Mouse (Mus musculus): ENCODE results near the gene Ap3s2.

Ap3s2 gene

GRCm38 (mm10) chr7:79890436-79891221 is 29.8 kb downstream of the Ap3s2 start:
- no peak for DNase-seq (ENCODE audit: low read depth in 2 of 2, low spot score in 2 of 2)

GRCm38 (mm10) chr7:79888603-79889002 is 31.8 kb downstream of the Ap3s2 start:
- DNase-seq (ENCODE audit: low read depth in 2 of 2, low spot score in 2 of 2), result no peak

DNA sequence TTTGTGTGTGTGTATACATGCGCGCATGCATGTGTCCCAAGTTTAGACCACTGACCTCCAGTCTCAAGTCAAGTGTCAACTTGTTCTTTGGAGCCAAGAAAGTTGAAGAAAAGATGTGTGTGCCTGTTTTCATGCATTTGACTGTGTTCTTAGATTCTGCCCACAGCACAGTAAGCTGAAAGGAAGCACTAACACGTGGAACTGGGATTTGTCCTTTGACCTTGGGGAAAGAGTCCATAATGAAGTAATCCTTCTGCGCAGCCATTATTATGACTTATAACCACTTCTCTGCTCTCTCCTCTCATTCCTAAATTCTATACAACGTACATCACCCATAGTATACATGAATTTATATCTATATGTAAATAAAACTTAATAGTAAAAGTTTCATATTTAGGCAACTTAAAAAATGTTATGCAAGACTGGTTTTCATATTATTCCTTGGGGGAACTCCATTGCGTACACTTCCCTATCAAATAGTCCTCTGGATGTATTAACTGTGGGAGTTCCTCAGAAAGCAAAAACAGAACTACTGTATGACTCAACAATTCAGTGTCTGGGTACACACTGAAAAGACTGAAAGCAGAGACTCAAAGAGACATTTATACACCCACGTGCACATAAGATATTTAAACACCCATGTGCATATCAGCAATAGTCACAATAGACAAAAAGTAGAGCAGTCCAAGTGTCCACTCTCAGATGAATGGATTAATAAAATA is 36.7 kb downstream of the Ap3s2 start:
- no peak for DNase-seq (ENCODE audit: low read depth in 2 of 2, low spot score in 2 of 2)

DNA sequence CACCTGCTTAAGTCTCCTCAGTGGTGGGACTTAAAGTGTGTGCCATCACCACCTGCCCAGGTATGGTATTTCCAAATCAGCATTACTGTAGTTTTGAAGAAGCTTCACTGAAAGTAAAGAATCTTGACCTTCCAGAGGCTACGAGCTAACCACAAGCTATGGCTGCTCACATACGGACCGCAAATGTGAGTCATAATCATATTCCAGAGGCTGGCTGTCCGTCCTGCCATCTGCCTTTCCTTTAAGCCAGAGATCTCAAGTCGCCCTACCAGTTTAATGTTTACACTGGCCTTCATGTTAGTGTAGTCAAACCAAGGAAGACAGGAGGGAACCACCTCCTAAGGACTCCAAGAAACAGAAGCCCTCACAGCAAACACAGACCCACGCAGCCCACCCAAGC is 38.5 kb downstream of the Ap3s2 start:
- no peak for DNase-seq (ENCODE audit: low read depth in 2 of 2, low spot score in 2 of 2)

GRCm38 (mm10) chr7:79880998-79881397 is 39.5 kb downstream of the Ap3s2 start:
- DNase-seq (ENCODE audit: low read depth in 2 of 2, low spot score in 2 of 2), result no peak

DNA sequence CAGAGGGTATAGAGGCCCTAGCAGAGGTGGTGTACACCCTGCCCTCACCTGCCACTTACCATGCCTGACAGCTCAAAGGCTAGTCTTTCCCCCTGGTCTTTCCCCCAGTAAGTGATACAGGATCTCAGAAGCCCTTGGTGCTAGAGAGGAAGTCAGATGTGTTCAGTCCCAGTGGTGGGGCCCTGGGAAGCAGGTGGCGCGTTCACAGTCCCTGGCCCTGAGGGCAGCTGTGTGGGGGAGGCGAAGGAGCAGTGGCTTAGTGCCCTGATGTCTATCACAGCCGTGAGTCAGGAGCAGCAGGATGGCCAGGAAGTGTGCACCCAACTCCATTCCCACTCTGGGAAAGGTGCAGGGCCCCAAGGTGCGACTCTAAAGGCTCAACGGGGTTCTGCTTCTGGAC is 40.4 kb downstream of the Ap3s2 start:
- no peak for DNase-seq (ENCODE audit: low read depth in 2 of 2, low spot score in 2 of 2)

DNA sequence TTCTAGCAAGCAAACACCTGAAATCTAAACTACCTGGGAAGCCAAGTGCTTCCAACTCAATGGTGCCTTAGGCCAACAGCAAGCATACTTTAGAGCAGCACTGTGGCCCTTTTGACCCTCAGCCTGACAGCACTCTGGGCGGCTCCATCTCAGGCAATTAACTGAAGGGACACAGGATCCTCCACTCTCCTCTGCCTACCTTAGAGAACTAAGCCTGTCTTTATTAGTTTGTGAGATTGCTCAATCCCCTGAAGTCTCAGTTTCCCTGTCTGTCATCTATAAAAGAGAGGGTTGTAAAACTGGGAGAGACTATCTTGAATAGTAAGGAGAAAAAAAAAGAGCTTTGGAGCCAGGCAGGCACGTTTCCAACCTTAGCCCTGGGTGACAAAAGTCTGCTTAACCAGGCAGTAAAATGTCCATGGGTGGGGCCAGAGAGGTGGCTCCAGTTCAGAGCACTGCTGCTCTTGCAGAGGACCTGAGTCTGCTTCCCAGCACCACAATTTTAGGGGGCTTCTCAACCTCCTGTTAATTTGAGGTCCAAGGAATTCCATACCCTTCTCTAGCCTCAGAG is 41.9 kb downstream of the Ap3s2 start:
- no peak for DNase-seq (ENCODE audit: low read depth in 2 of 2, low spot score in 2 of 2)

DNA sequence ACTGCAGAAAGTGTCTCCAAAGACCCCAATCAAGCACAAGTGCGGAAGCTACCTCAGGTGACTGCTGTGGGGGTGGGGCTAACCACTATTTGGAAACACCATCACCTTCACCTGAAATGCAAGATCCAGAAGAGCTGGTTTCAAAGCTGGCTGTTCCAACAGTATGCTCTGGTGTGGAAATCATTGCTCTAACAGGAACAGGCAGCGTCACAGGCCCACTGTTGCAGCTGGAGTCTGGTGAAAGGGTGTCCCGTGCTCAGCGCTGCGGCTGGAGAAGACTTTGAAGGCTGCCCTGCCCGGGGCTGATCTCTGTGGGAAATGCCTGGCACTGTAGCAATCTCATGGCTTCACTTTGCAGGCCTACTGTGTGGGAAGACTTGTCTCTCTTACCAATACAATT is 47.0 kb downstream of the Ap3s2 start:
- no peak for DNase-seq (ENCODE audit: low read depth in 2 of 2, low spot score in 2 of 2)

DNA sequence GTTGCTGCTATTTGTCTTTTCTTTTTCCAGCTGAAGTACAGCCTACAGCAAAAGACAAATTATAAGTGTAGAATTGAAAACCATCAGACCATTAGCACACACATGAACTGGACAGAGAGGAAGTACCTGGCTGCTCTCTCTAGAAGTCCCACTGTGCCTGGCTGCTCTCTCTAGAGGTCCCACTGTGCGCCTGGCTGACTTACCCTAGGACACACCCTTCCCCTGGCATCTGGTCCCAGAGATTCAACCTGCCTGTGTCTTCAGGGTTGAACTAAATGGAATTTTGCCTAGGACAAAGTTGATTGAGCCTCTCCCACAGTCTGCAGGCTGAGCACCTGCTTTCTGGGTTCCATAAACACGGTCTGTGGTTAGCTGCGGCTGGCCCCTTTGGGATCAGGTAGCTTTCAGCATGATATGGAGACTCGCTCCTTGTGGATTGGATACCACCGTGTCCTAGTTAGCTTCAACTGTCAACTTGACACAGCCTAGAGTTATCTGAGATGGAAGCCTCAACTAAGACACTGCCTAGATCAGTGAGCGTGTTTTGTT is 48.6 kb downstream of the Ap3s2 start:
- DNase-seq (ENCODE audit: low read depth in 2 of 2, low spot score in 2 of 2), result no peak

DNA sequence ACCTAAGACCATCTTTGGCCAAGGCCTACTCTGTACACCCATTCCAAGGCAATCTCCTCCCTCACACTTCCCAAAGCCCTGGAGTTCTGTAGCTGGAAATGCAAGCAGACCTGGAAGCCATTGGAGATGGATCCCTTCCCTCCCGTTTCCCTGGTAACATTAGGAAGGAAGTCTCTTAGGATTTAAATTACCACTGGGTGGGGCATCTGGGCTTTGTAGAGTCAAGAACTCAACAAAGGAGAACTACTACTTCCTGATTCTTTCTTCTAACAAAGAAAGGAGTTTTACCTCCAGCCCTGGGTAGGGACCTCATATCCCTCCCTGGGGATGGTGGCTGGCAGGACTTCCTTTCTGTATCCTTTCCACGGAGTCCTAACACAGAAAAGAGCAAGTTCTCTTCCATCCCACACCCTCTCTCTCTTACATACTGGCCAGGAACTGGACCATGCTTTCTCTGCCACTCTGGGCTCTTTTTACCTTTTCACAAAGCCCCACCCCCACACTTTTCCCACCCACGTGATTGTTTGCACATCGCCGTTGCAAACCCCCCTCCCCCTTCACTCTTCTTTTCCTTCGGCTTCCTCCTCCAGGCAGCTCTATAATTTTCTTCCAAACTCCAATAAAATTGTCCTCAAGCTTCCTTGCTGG is 51.3 kb downstream of the Ap3s2 start:
- no peak for DNase-seq (ENCODE audit: low read depth in 2 of 2, low spot score in 2 of 2)

GRCm38 (mm10) chr7:79868475-79868874 is 52.0 kb downstream of the Ap3s2 start:
- no peak for DNase-seq (ENCODE audit: low read depth in 2 of 2, low spot score in 2 of 2)

- DNase-seq (ENCODE audit: low read depth in 2 of 2, low spot score in 2 of 2), result no peak
Measured at GRCm38 (mm10) chr7:79867861-79868260, 52.6 kb downstream of the Ap3s2 start.

- DNase-seq (ENCODE audit: low read depth in 2 of 2, low spot score in 2 of 2), result no peak
Measured at GRCm38 (mm10) chr7:79866294-79867000, 54.0 kb downstream of the Ap3s2 start.

- DNase-seq (ENCODE audit: low read depth in 2 of 2, low spot score in 2 of 2), result no peak
Measured at GRCm38 (mm10) chr7:79861794-79862193, 58.7 kb downstream of the Ap3s2 start.

- no peak for DNase-seq (ENCODE audit: low read depth in 2 of 2, low spot score in 2 of 2)
Measured at GRCm38 (mm10) chr7:79860811-79861210, 59.6 kb downstream of the Ap3s2 start, which contains the start of gene Anpep. TSS of gene Anpep (minus strand) at chr7:79861059.

DNA sequence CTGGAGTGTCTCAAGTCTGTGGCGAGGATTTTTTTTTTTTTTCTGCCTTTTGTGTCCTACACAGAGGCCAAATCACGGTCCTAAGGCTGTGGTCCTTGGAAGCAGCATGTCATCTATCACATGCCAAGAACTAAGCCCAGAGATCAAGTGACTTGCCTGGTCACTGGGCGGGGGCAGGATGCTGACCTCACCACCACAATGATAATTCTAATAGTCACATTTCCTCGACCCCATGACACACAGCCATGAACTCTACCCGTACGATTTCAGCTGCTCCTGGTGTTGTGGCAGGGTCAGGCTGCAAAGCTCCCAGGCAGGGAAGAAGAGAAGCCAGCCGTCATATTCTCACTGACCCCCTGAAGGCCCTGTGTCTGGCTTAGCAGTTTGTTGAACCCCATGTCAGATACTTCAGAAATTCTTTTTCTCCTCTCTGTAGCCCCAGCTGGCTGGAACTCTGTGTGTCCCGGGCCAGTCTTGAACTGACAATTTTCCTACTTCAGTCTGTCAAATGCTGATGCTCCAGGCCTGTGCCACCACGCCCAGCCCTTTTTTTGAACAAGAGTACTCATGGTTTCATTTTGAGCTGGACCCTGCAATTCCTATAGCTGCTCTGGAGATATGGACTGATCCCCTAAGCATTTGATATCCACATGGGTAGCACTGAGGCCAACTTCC is 61.4 kb downstream of the Ap3s2 start:
- DNase-seq (ENCODE audit: low read depth in 2 of 2, low spot score in 2 of 2), result no peak

DNA sequence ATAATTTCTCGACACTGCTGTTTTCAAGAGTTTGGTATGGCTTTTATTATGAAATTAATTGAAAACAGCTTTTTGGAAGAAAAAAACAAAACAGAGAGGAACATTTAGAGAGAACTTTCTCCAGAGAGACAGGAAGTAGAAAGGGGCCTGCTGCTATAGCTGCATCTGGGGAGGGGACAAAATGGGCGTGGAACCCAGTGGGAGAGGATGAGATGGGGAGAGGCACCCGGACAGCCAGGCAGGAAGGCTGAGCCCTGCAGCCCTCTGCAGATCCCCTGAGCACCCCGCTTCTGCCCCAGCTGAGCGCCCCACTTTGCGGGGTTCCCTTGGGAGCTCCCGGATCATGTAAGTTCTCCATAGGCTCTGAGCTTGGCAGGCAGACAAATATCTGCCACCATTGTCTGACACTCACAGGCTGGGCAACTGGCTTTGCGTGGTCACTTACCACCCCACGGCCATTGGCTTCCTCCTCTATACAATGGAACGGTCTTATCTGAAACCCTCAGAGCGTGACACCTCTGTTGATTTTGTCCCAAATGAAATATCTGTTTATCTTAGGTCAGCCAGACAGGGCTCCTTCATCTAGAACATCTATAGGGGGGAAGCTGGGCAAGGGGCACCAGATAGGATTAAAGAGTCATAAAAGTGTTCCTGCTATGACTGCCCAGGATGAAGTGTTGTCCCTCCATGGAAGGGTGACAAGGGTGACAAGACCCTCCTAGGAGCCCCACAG is 62.1 kb downstream of the Ap3s2 start:
- no peak for DNase-seq (ENCODE audit: low read depth in 2 of 2, low spot score in 2 of 2)

DNA sequence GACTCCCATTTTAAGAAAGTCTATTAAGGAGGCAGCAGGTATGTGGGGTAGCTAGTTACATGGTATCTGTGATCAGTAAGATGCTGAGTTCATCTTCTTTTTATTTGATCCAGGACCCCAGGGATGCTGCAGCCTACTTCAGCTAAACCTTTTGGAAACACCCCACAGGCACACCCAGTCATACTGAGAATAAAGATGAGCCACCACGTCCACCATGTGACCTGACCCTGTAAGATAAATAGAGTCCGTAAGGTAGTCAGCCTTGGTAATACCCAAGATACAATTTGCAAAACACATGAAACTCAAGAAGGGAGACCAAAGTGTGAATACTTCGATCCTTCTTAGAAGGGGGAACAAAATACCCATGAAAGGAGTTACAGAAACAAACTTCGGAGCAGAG is 64.1 kb downstream of the Ap3s2 start:
- DNase-seq (ENCODE audit: low read depth in 2 of 2, low spot score in 2 of 2), result no peak

All from CD8-positive naive resting alpha-beta T cell, adult 2 months (primary cell).